Mouse (Mus musculus) thymus, postnatal 4 days (tissue): Measurements from ENCODE around the gene AC134908.4.
"Not testable (repeated sequence)": the region's sequence is repeated elsewhere in the genome, so short reads cannot be mapped to it uniquely, and the experiment has no call there.

Source experiments
- DNase-seq: peaks from one replicate; pipeline ENCODE4 v3.0.0; 2021

Gene AC134908.4

DNA sequence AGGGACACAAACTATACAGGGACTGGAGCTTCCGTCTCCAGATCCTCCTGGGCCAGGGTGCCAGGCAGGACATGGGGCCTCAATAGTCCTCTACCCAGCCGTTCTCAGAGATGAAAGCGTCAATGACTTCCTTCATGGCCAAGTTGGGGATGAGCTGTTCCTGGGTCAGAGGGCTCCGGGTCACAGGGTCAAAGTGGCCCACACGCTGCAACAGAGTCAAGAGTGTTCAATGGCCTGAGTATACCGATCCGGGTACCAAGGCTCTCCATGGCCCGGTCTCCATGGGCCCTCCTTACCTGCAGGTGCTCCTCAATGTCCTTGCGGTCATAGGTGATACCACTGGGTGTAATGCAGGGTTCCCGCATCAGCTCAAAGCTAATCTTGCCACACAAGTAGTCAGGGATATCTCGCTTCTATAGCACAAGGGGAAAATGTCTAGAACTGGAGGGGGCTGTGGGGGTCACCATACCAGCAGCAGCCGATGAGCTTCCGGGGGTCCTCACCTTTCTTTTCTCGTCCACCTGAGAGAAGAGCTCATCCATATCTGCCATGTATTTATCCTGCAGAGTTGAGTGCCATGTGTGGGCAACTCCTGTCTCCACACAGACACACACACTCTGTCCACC, 35.5 kb upstream of the AC134908.4 start:
- DNase-seq: no peak

- no peak for DNase-seq
Measured at GRCm38 (mm10) chr17:25830200-25830753, 34.8 kb upstream of the AC134908.4 start.

DNA sequence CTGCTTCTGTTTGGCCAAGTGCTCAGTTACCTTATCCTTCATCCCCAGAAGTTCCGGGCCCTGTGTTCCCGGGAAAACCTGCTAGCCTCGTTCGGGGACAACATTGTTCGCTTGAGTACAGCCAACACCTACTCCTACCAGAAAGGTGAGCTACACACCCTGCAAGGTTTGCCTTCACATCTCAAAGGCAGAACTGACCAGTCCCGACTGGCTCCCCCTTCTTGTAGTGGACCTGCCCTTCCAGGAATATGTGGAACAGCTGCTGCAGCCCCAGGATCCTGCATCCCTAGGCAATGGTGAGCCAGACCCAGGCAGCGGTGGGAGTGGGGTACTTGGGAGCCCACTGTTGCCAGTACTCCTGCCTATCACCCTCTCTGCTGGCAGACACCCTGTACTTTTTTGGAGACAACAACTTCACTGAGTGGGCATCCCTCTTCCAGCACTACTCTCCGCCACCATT, 34.1 kb upstream of the AC134908.4 start:
- DNase-seq: no peak

- peak; percentile 83 for DNase-seq
Measured at GRCm38 (mm10) chr17:25828712-25829557, 33.5 kb upstream of the AC134908.4 start, which contains the start of gene Jmjd8. Gene Jmjd8, plus strand, starts transcription at chr17:25828867.

GRCm38 (mm10) chr17:25828223-25828594, 32.8 kb upstream of the AC134908.4 start:
- DNase-seq: no peak

GRCm38 (mm10) chr17:25827546-25828222, 32.2 kb upstream of the AC134908.4 start:
- DNase-seq: no peak

GRCm38 (mm10) chr17:25827011-25827410, 31.6 kb upstream of the AC134908.4 start:
- DNase-seq: no peak

DNA sequence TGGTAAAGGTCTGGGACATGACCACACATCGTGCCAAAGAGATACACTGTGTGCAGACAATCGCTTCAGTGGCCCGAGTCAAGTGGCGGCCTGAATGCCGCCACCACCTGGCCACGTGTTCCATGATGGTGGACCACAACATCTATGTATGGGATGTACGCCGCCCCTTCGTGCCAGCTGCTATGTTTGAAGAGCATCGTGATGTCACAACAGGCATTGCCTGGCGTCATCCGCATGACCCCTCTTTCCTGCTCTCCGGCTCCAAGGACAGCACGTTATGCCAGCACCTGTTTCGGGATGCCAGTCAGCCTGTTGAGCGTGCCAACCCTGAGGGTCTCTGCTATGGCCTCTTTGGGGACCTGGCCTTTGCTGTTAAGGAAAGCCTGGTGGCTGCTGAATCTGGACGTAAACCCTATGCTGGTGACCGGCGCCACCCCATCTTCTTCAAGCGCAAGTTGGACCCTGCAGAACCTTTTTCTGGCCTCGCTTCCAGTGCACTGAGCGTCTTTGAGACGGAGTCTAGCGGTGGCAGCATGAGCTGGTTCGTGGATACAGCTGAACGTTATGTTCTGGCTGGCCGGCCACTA, 30.6 kb upstream of the AC134908.4 start:
- no peak for DNase-seq

DNA sequence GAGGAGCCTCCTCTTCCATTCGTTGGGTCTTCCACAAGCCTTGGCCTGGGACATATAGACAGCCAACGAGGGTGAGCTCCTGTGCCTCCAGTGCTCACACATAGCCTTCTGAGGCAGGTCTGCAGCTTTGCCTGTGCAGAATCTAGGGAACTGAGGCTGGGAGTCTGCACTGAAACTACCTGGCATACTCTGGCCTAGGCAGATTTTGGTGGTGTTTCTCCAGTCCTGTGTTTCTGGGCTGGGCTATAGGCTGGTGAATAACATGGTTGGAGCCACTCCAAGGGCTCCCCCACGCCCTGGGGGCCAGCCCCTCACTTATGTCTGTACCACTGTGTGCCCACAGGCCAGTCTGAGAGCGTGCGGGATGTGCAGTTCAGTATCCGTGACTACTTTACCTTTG, 29.9 kb upstream of the AC134908.4 start:
- no peak for DNase-seq

GRCm38 (mm10) chr17:25824362-25825142, 29.1 kb upstream of the AC134908.4 start:
- DNase-seq: no peak

DNA sequence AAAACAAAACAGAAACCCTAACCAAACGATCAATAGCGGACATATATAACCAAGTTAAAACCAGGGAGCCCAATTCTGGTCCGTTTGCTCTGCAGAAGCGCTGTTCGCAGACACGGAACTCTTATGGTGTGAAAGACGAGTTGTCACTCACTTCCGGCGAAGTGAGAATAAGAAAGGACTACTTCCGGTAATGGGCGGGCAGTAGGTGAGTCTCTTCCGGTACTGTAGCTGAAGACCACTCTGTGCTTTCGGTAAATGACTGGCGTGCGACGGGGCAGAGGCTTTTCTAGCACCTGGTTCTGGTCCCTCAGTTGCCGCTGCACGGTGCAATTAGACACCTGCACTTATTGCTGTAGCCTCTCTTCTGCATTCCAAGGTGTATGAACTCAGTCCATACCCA, 28.0 kb upstream of the AC134908.4 start, which contains the start of gene Wdr24:
Gene Wdr24, plus strand, starts transcription at position 176 of the 400 bp plus-strand sequence.
- DNase-seq: peak; percentile 78

GRCm38 (mm10) chr17:25818851-25819780, 23.7 kb upstream of the AC134908.4 start:
- no peak for DNase-seq

GRCm38 (mm10) chr17:25817662-25818061, 22.2 kb upstream of the AC134908.4 start:
- no peak for DNase-seq

GRCm38 (mm10) chr17:25813471-25813870, 18.0 kb upstream of the AC134908.4 start:
- peak; percentile 93 for DNase-seq

DNA sequence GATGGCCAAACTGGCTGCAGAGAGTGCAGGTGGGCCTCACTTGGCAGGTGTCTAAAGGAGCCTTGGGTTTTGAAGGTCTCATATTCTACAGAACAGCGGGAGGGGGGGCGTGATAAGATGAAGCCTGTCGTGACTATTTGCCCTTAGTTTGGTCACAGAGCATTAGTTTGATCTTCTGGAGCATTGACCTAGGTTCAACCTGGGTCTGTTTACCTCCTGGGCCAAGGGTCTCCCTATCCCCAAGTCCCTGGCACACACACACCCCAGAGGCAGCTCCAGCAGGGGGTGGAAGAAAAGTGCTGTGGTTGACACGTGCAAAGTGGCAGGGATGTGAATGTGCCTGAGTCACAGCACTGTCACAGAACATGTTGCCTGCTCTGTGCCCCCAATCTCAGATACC, 15.4 kb upstream of the AC134908.4 start:
- no peak for DNase-seq

GRCm38 (mm10) chr17:25809606-25810340, 14.3 kb upstream of the AC134908.4 start:
- DNase-seq: no peak

- peak; percentile 60 for DNase-seq
Measured at GRCm38 (mm10) chr17:25808789-25809605, 13.5 kb upstream of the AC134908.4 start, which contains the start of gene Fbxl16. Gene Fbxl16, plus strand, starts transcription at chr17:25809085.

- DNase-seq: no peak
Measured at GRCm38 (mm10) chr17:25808028-25808427, 12.6 kb upstream of the AC134908.4 start.

GRCm38 (mm10) chr17:25807452-25807851, 12.0 kb upstream of the AC134908.4 start:
- DNase-seq: not testable (repeated sequence)
